ENCODE assay signal across 10 mouse cellular contexts in genomic region chr9:119792505-119792904, GRCm38 (mm10). TPM values are rescaled to one million over a fixed set of nuclear protein-coding genes. Genes with fewer than 3 reads are reported as not detected.
DNase-seq lines count a peak whose midpoint lies in the region; ATAC-seq and TF ChIP-seq lines count a peak whose summit lies in the region.
"Had no signal": no experiment of that assay in that cellular context is flagged by ENCODE, and none has a peak within 500 bp of the region (broad histone marks: within the 10 kb centered on the region; RNA-seq: fewer than 3 reads in every experiment).

No protein-coding gene starts in this region.

- H3K9ac ChIP-seq in stomach, postnatal 0 days (ENCODE audit: low read length) = no peak overlapping the region
- H3K9ac ChIP-seq: embryonic facial prominence, embryonic 12.5 days had no signal

- ATAC-seq in stomach, postnatal 0 days (ENCODE audit: low FRiP score, low TSS enrichment) = no peak

- TF ChIP-seq POLR2A in cerebellum, adult 2 months (IDR thresholded peaks at IDR 0.05; ENCODE audit: borderline replicate concordance, insufficient read depth, low read length) = no peak

- WGBS in stomach, postnatal 0 days = 51% methylated on average over 9 of the region's 9 CpGs
- 51% methylated on average over 9 of the region's 9 CpGs for WGBS in cerebellum, adult 2 months

- no peak overlapping the region for H3K27ac ChIP-seq in left cerebral cortex, adult 2 months
- no peak overlapping the region for H3K27ac ChIP-seq in stomach, postnatal 0 days (replicated peaks)
- H3K27ac ChIP-seq in cerebellum, adult 2 months (ENCODE audit: insufficient read depth, low read length) = no peak overlapping the region
- H3K27ac ChIP-seq: embryonic facial prominence, embryonic 12.5 days had no signal

- H3K4me3 ChIP-seq in left cerebral cortex, adult 2 months = no peak overlapping the region
- no peak overlapping the region for H3K4me3 ChIP-seq in stomach, postnatal 0 days (ENCODE audit: low read depth, low read length)
- no peak overlapping the region for H3K4me3 ChIP-seq in cerebellum, adult 2 months (replicated peaks; ENCODE audit: insufficient read depth, low read depth, low read length)
- H3K4me3 ChIP-seq: embryonic facial prominence, embryonic 12.5 days; myocyte had no signal

- H3K27me3 ChIP-seq in stomach, postnatal 0 days (ENCODE audit: control insufficient read depth, insufficient read depth, low read length) = no peaks in the 10 kb centered on the region
- H3K27me3 ChIP-seq in cerebellum, adult 2 months (ENCODE audit: control insufficient read depth, insufficient read depth, low read length) = no peaks in the 10 kb centered on the region
- H3K27me3 ChIP-seq: embryonic facial prominence, embryonic 12.5 days had no signal

- no peaks in the 10 kb centered on the region for H3K36me3 ChIP-seq in stomach, postnatal 0 days (ENCODE audit: control insufficient read depth, insufficient read depth, low read length)
- H3K36me3 ChIP-seq: embryonic facial prominence, embryonic 12.5 days had no signal

- TF ChIP-seq EP300 in stomach, postnatal 0 days (optimal IDR thresholded peaks at IDR 0.05) = no peak

- TF ChIP-seq CTCF in left cerebral cortex, adult 2 months (IDR thresholded peaks at IDR 0.05) = peak; percentile 29
- peak; percentile 48 for TF ChIP-seq CTCF in stomach, postnatal 0 days (IDR thresholded peaks at IDR 0.05; ENCODE audit: low read depth)
- TF ChIP-seq CTCF in cerebellum, adult 2 months (IDR thresholded peaks at IDR 0.05; ENCODE audit: borderline replicate concordance, insufficient read depth, low read depth, low read length) = no peak

- intact Hi-C loops in left cerebral cortex, adult 2 months (cut with DNase I) = no loop called here
- intact Hi-C loops in left cerebral cortex, postnatal 36 days (cut with DNase I) = no loop called here

- no peak overlapping the region for H3K4me2 ChIP-seq in stomach, postnatal 0 days (replicated peaks; ENCODE audit: low read depth)
- H3K4me2 ChIP-seq: embryonic facial prominence, embryonic 12.5 days had no signal

- H3K9me3 ChIP-seq in stomach, postnatal 0 days (ENCODE audit: control insufficient read depth, low read length) = no peaks in the 10 kb centered on the region
- H3K9me3 ChIP-seq: embryonic facial prominence, embryonic 12.5 days had no signal

- no peaks in the 10 kb centered on the region for H3K4me1 ChIP-seq in stomach, postnatal 0 days (replicated peaks; ENCODE audit: control insufficient read depth, insufficient read depth)
- no peaks in the 10 kb centered on the region for H3K4me1 ChIP-seq in cerebellum, adult 2 months (ENCODE audit: control insufficient read depth, insufficient read depth, low read length)
- H3K4me1 ChIP-seq: embryonic facial prominence, embryonic 12.5 days had no signal

- peak; percentile 65 to 67 for DNase-seq in cerebellum, postnatal 10 days
- DNase-seq in cerebellum, adult 9-11 months = no peak
- no peak for DNase-seq in left cerebral cortex, adult 2 months (ENCODE audit: extremely low spot score in 1 of 2, low spot score in 2 of 2)
- no peak for DNase-seq in left cerebral cortex, postnatal 36 days (ENCODE audit: low spot score in 2 of 2)
- peak; percentile 44 for DNase-seq in embryo, embryonic 11 days
- DNase-seq in stomach, postnatal 0 days (ENCODE audit: low spot score) = no peak
- no peak for DNase-seq in adrenal gland, postnatal 36 days
- DNase-seq in cerebellum, adult 2 months = no peak

RNA-seq across cellular contexts. Expression of gene Scn11a, which starts 32.8 kb away (rescaled TPM):
- total RNA-seq in left cerebral cortex, adult 2 months (2021) = under 1 TPM; 0.16 to 0.25 TPM
- total RNA-seq in left cerebral cortex, postnatal 36 days (2021) = under 1 TPM; 0.12 to 0.34 TPM
- polyA plus RNA-seq in stomach, postnatal 0 days (2015; fragmentation: Nextera tagmentation; extraction: Ambion mirVana) = 0.01 and 0.04 TPM in 2 replicates
- under 1 TPM in 1 of 2 experiments, not detected in 1; 0.03 TPM for total RNA-seq in adrenal gland, postnatal 36 days (2021)
- polyA plus RNA-seq in cerebellum, adult 2 months (2012; rRNA removed) = 0.08 and 0.11 TPM in 2 replicates

Comparison
In these comparisons a context has a peak if more than half of its experiments do, and no peak if none do; other contexts are left out.
1. DNase-seq: peak in cerebellum, postnatal 10 days (2 of 2) and embryo, embryonic 11 days (single experiment); none in cerebellum, adult 9-11 months (single experiment), left cerebral cortex, adult 2 months (0 of 2), left cerebral cortex, postnatal 36 days (0 of 2), stomach, postnatal 0 days (single experiment), adrenal gland, postnatal 36 days (0 of 2) and cerebellum, adult 2 months (0 of 2).